Mouse (Mus musculus) liver, embryonic 12.5 days (tissue): ENCODE measurements around the gene Il9r. TPM values are rescaled to one million over a fixed set of nuclear protein-coding genes. Genes with fewer than 3 reads are reported as not detected.
A peak's percentile ranks its signal among the peaks of the same experiment; 100 is the strongest.
"Not testable (repeated sequence)": the region's sequence is repeated elsewhere in the genome, so short reads cannot be mapped to it uniquely, and the experiment has no call there.

ENCODE experiments used
- ATAC-seq: fragments of 200-750 bp; cut with Nextera tagmentation; 2 replicates; pipeline ENCODE4 v1.8.0; 2017; ENCODE audit warnings: moderate number of reproducible peaks, mild to moderate bottlenecking, moderate library complexity
- H3K27ac ChIP-seq: fragments of 300-500 bp; sonication (generic); 2 replicates; pipeline ENCODE4 v1.5.1; 2016; ENCODE audit warnings: mild to moderate bottlenecking
- H3K27me3 ChIP-seq: fragments of 300-500 bp; sonication (generic); replicated peaks from 2 replicates; pipeline ENCODE4 v1.6.1; 2016; ENCODE audit warnings: mild to moderate bottlenecking, moderate library complexity
- H3K36me3 ChIP-seq: fragments of 300-500 bp; sonication (generic); 2 replicates; pipeline ENCODE4 v1.6.1; 2016; ENCODE audit warnings: mild to moderate bottlenecking, moderate library complexity
- H3K4me1 ChIP-seq: fragments of 300-500 bp; sonication (generic); 2 replicates; pipeline ENCODE4 v1.6.1; 2016
- H3K4me2 ChIP-seq: fragments of 300-500 bp; sonication (generic); 2 replicates; pipeline ENCODE4 v1.6.1; 2016; ENCODE audit warnings: mild to moderate bottlenecking, moderate library complexity
- H3K4me3 ChIP-seq: fragments of 300-500 bp; sonication (generic); 2 replicates; pipeline ENCODE4 v1.5.1; 2016; ENCODE audit warnings: mild to moderate bottlenecking, moderate library complexity
- H3K9ac ChIP-seq: fragments of 300-500 bp; sonication (generic); 2 replicates; pipeline ENCODE4 v1.6.1; 2016; ENCODE audit warnings: mild to moderate bottlenecking, moderate library complexity
- H3K9me3 ChIP-seq: fragments of 300-500 bp; sonication (generic); replicated peaks from 2 replicates; pipeline ENCODE4 v1.6.1; 2016; ENCODE audit warnings: mild to moderate bottlenecking, moderate library complexity
- WGBS: fragments of 180-500 bp; shearing (Covaris S2); methylation state at CpG from one replicate; pipeline ENCODE4 v1.1.7; 2016; ENCODE audit not compliant: insufficient replicate concordance; 5-methylcytosine and 5-hydroxymethylcytosine counted together
- polyA plus RNA-seq: library from polyadenylated mRNA; unstranded; fragments of >200 nt; fragmentation: Nextera tagmentation; extraction: Ambion mirVana; gene quantifications from 2 replicates; pipeline ENCODE4 v1.2.1, GENCODE M21; 2016

Il9r gene
- polyA plus RNA-seq, 1 experiment from 2014 or later: 0.30 TPM

- Histone ChIP-seq H3K9me3 (no peaks in the 10 kb centered on the region), H3K4me1 (peaks cover 54% of the 10 kb centered on the region), H3K4me2 (no peak overlapping the region), H3K4me3 (no peak overlapping the region), H3K36me3 (peaks cover 19% of the 10 kb centered on the region), H3K27me3 (peaks cover 59% of the 10 kb centered on the region), H3K27ac (no peak overlapping the region), H3K9ac (peak overlapping the region; percentile 34; the same call in 1 of the 2 replicates)
- no peak for ATAC-seq
- 50% methylated on average over 6 of the region's 6 CpGs for WGBS
These were observed 18.5 kb upstream of the Il9r start for GRCm38 (mm10) chr11:32218501-32219050.

- Histone ChIP-seq H3K9ac (peak overlapping the region; percentile 54), H3K9me3 (no peaks in the 10 kb centered on the region), H3K36me3 (peaks cover 36% of the 10 kb centered on the region), H3K4me3 (no peak overlapping the region), H3K27me3 (peaks cover 42% of the 10 kb centered on the region), H3K4me2 (0 out of 2 replicates have a peak overlapping the region, but pooled peaks have one; percentile 3), H3K4me1 (peaks cover 40% of the 10 kb centered on the region), H3K27ac (peak overlapping the region; percentile 46; the same call in 1 of the 2 replicates)
- WGBS: 23% methylated on average over 8 of the region's 8 CpGs
- 0 out of 2 replicates have a peak, but pooled peaks have one; percentile 16 for ATAC-seq
These were observed 16.8 kb upstream of the Il9r start for GRCm38 (mm10) chr11:32216851-32217250.

- Histone ChIP-seq H3K9ac (no peak overlapping the region), H3K4me2 (no peak overlapping the region), H3K36me3 (peaks cover 48% of the 10 kb centered on the region), H3K27me3 (peaks cover 29% of the 10 kb centered on the region), H3K27ac (no peak overlapping the region), H3K9me3 (no peaks in the 10 kb centered on the region), H3K4me3 (no peak overlapping the region), H3K4me1 (peaks cover 27% of the 10 kb centered on the region)
- ATAC-seq: no peak
- 80% methylated on average over 18 of the region's 18 CpGs for WGBS
These were observed 15.5 kb upstream of the Il9r start for GRCm38 (mm10) chr11:32215372-32216162.

DNA sequence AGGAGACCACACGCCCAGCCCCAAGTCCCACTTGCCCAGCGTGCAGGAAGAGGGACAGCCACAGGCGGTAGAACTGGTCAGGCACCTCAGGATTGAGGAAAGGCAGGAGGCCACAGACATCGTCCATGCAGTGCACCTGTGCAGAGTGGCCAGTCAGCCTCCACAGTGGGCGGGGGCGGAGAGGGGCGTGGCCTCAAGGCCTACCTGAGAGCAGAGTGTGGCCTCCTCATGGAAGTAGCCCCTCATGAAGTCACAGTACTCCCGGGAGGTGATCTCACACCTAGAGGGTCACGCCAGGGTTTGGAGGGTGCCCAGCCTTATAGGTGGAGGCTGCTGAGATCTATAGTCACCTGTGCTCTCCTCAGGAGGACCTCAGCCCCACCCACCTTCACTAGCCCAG is 10.5 kb upstream of the Il9r start:
- WGBS: 82% methylated on average over 9 of the region's 9 CpGs
- no peak for ATAC-seq
- H3K4me1 ChIP-seq: peaks cover 14% of the 10 kb centered on the region
- no peak overlapping the region for H3K9ac ChIP-seq
- H3K27me3 ChIP-seq: no peaks in the 10 kb centered on the region
- H3K4me2 ChIP-seq: no peak overlapping the region
- H3K36me3 ChIP-seq: peaks cover 83% of the 10 kb centered on the region
- no peak overlapping the region for H3K4me3 ChIP-seq
- H3K9me3 ChIP-seq: no peaks in the 10 kb centered on the region
- H3K27ac ChIP-seq: no peak overlapping the region

DNA sequence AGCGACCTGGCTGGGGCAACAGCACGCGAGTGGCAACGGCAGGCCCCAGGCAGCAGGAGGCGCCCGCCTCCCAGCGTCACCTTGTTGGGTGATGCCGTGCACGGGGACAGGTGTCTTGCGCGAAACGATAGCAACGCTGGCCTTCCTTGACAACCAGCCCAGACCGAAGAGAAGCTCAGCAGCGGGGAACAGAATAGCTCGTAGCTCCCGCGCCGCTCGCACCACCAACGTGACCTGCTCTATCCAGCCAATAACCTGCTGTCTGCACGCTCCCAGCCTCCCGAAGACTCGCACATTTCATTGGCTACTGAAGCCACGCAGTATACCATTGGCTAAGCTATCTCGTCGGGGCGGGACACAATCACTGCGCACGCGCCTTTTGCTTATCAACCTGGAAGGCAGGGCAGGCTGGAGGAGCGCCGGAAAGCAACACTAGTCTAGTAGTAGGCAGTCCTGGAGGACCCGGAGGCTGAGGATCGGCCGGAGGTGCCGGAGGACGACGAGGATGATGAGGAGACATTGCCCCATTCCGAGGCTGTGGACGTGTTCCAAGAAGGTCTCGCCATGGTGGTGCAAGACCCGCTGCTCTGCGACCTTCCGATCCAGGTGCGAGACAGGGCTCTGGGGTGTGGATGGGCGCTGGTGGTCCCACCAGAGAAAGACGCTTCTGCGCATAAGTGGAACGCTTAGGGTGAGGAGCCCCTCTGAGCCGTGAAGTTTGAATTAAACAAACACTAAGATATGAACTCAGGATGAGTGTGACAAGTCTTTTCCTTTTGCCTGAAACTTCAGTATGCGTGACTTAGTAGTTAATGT is 5.2 kb upstream of the Il9r start, which contains the start of gene Snrnp25:
Gene Snrnp25, plus strand, starts transcription at position 358 of the 816 bp plus-strand sequence.
- Histone ChIP-seq H3K9ac (peak within 1 kb of the TSS; percentile 84), H3K27me3 (no peaks in the 10 kb centered on the region), H3K4me1 (peaks cover 37% of the 10 kb centered on the region), H3K27ac (peak within 1 kb of the TSS; percentile 89), H3K9me3 (no peaks in the 10 kb centered on the region), H3K4me3 (peak within 1 kb of the TSS; percentile 77), H3K4me2 (peak within 1 kb of the TSS; percentile 77), H3K36me3 (peaks cover 38% of the 10 kb centered on the region)
- WGBS: under 1% methylated on average over 52 of the region's 52 CpGs
- peak; percentile 99 for ATAC-seq

GRCm38 (mm10) chr11:32201922-32202685 is 2.0 kb upstream of the Il9r start:
- no peaks in the 10 kb centered on the region for H3K9me3 ChIP-seq
- ATAC-seq: no peak
- peaks cover 7% of the 10 kb centered on the region for H3K36me3 ChIP-seq
- no peaks in the 10 kb centered on the region for H3K27me3 ChIP-seq
- H3K4me3 ChIP-seq: no peak overlapping the region
- 48% methylated on average over 11 of the region's 11 CpGs for WGBS
- no peak overlapping the region for H3K4me2 ChIP-seq
- no peak overlapping the region for H3K9ac ChIP-seq
- H3K27ac ChIP-seq: no peak overlapping the region
- H3K4me1 ChIP-seq: peaks cover 69% of the 10 kb centered on the region

GRCm38 (mm10) chr11:32200992-32201391 is 913 bp upstream of the Il9r start:
- H3K36me3 ChIP-seq, H3K4me2 ChIP-seq, H3K9me3 ChIP-seq, H3K27me3 ChIP-seq, ATAC-seq, H3K9ac ChIP-seq, H3K27ac ChIP-seq, H3K4me3 ChIP-seq: not testable (repeated sequence)
- 56% methylated on average over 1 of the region's 1 CpGs for WGBS
- H3K4me1 ChIP-seq: peaks cover 70% of the 10 kb centered on the region

DNA sequence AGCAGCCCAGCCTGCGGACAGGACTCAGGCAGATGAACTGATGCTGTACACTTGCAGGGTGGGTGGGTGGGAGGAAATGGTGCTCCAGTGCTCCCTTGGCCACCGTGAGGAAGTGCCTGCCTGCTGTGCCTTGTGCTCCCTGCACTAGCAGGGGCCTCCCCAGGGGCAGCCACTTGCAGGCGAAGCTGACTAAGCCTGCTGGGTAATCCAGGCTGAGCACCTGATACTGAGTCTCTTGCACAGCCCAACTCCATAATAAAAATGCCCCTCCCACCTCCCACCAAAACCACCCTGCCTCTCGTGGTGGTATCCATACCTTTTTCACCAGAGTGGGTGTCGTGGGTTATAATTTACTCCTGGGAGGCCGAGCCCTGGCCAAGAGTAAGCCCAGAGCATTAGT is 849 bp downstream of the Il9r start:
- Histone ChIP-seq H3K9me3 (no peaks in the 10 kb centered on the region), H3K9ac (peak overlapping the region; percentile 17), H3K4me3 (no peak overlapping the region), H3K36me3 (no peaks in the 10 kb centered on the region), H3K4me1 (peaks cover 69% of the 10 kb centered on the region), H3K27me3 (no peaks in the 10 kb centered on the region), H3K27ac (0 out of 2 replicates have a peak overlapping the region, but pooled peaks have one; percentile 13), H3K4me2 (peak overlapping the region; percentile 34)
- peak; percentile 55 for ATAC-seq
- WGBS: 16% methylated on average over 6 of the region's 6 CpGs

DNA sequence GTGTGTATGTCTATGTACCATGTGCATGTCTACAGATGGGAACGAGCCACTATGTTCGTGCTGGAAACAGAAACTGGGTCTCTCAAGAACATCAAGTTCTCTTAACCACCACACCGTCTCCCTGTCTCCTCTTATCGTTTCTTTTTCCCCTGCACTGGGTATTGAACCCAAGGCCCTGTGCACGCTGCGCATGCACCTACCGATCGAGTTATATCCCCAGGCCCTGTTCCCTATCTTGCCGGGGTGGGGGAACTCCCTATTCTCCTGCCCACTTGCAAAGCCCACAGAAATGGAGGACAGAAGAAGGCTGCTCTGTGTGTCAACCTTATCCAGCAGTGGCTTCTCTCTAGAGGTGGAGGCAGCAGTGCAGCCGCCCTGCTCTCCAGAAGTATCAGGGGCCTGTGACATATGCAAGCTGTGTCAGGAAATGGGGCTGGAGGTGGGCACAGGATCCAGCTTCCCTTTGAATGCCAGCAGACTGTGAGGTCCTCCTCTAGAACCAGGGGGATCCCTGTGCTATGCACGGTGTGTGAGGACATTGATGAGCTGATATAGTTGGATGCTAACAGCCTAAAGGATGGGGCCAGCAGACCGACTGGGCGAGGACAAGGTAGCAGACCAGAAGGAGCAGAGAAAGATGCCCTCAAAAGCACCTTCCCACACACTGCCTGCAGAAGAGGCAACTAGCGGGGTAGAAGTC is 1.7 kb downstream of the Il9r start:
- 46% methylated on average over 14 of the region's 14 CpGs for WGBS
- H3K4me2 ChIP-seq: peak overlapping the region; percentile 34; the same call in 1 of the 2 replicates
- H3K36me3 ChIP-seq: no peaks in the 10 kb centered on the region
- 0 out of 2 replicates have a peak overlapping the region, but pooled peaks have one; percentile 1 for H3K27ac ChIP-seq
- no peaks in the 10 kb centered on the region for H3K27me3 ChIP-seq
- no peak for ATAC-seq
- no peak overlapping the region for H3K4me3 ChIP-seq
- peaks cover 61% of the 10 kb centered on the region for H3K4me1 ChIP-seq
- no peak overlapping the region for H3K9ac ChIP-seq
- no peaks in the 10 kb centered on the region for H3K9me3 ChIP-seq

DNA sequence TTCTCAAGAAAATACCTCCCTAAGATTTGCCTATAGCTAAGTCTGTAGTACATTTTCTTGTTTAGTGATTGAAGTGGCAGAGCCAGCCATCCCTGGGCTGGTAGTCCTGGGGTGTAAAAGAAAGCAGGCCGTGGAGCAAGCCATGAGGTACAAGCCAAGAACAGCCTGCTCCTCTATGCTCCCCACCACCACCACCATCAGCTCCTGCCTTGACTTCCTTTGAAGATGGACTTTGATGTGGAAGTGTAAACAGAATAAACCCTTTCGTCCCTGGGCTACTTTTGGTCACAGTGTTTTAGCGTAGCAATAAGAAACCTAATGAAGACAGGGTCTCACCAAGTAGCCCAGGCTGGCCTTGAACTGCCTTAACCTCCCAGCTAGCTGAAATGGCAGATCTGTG is 2.3 kb downstream of the Il9r start:
- H3K9ac ChIP-seq: no peak overlapping the region
- WGBS: 45% methylated on average over 3 of the region's 3 CpGs
- no peaks in the 10 kb centered on the region for H3K9me3 ChIP-seq
- H3K4me1 ChIP-seq: peaks cover 58% of the 10 kb centered on the region
- ATAC-seq: no peak
- H3K4me3 ChIP-seq: no peak overlapping the region
- no peak overlapping the region for H3K4me2 ChIP-seq
- H3K27me3 ChIP-seq: no peaks in the 10 kb centered on the region
- no peak overlapping the region for H3K27ac ChIP-seq
- H3K36me3 ChIP-seq: no peaks in the 10 kb centered on the region

- Histone ChIP-seq H3K4me1 (peaks cover 58% of the 10 kb centered on the region), H3K4me2 (no peak overlapping the region), H3K36me3 (no peaks in the 10 kb centered on the region), H3K9ac (no peak overlapping the region), H3K9me3 (no peaks in the 10 kb centered on the region), H3K4me3 (no peak overlapping the region), H3K27ac (no peak overlapping the region), H3K27me3 (no peaks in the 10 kb centered on the region)
- 34% methylated on average over 6 of the region's 6 CpGs for WGBS
- ATAC-seq: no peak
These were observed 3.4 kb downstream of the Il9r start for GRCm38 (mm10) chr11:32196727-32197126.
